Mouse (Mus musculus): Measurements from ENCODE around the gene Tmem200b. TPM values are rescaled to one million over a fixed set of nuclear protein-coding genes. Genes with fewer than 3 reads are reported as not detected.

Tmem200b gene
- total RNA-seq (2014; rRNA removed): 2.5 and 2.7 TPM in 2 replicates
- polyA plus RNA-seq (2015; fragmentation: Nextera tagmentation; extraction: Ambion mirVana): 0.26 and 0.33 TPM in 2 replicates

- DNase-seq (peak; percentile 13), ATAC-seq (peak; percentile 18; the same call in 1 of the 2 replicates)
- H3K27ac ChIP-seq (ENCODE audit: low read depth, low read length): no peak within 1 kb of the TSS
- peaks cover 22% of the 10 kb centered on the region for H3K36me3 ChIP-seq (ENCODE audit: insufficient read depth)
- H3K4me1 ChIP-seq (ENCODE audit: insufficient read depth): no peaks in the 10 kb centered on the region
- 4% methylated on average over 93 of the region's 130 CpGs for WGBS
- H3K4me3 ChIP-seq (ENCODE audit: low read depth, low read length): peak within 1 kb of the TSS; percentile 49
- TF ChIP-seq CTCF (IDR thresholded peaks at IDR 0.05; ENCODE audit: low read depth): no peak
- H3K9me3 ChIP-seq (ENCODE audit: low read length): no peaks in the 10 kb centered on the region
- H3K27me3 ChIP-seq (ENCODE audit: insufficient read depth, low read length): peaks cover 58% of the 10 kb centered on the region
- peak within 1 kb of the TSS; percentile 80 for H3K4me2 ChIP-seq (ENCODE audit: low read depth)
- H3K9ac ChIP-seq: peak within 1 kb of the TSS; percentile 35
Observed at GRCm38 (mm10) chr4:131921461-131922346, at the start of gene Tmem200b. Gene Tmem200b, plus strand, starts transcription at chr4:131921771.

GRCm38 (mm10) chr4:131872672-131873292 is 48.8 kb upstream of the Tmem200b start:
- peak overlapping the region; percentile 75 for H3K9ac ChIP-seq
- peak overlapping the region; percentile 99 for H3K27ac ChIP-seq (ENCODE audit: low read depth, low read length)
- 9% methylated on average over 11 of the region's 11 CpGs for WGBS
- peaks cover 22% of the 10 kb centered on the region for H3K4me1 ChIP-seq (ENCODE audit: insufficient read depth)
- no peak for DNase-seq
- peak overlapping the region; percentile 79 for H3K4me2 ChIP-seq (ENCODE audit: low read depth)
- H3K27me3 ChIP-seq (ENCODE audit: insufficient read depth, low read length): no peaks in the 10 kb centered on the region
- no peak for TF ChIP-seq CTCF (IDR thresholded peaks at IDR 0.05; ENCODE audit: low read depth)
- no peaks in the 10 kb centered on the region for H3K9me3 ChIP-seq (ENCODE audit: low read length)
- peak overlapping the region; percentile 92 for H3K4me3 ChIP-seq (ENCODE audit: low read depth, low read length)
- no peaks in the 10 kb centered on the region for H3K36me3 ChIP-seq (ENCODE audit: insufficient read depth)
- ATAC-seq: peak; percentile 32

GRCm38 (mm10) chr4:131873293-131874168 is 48.0 kb upstream of the Tmem200b start, which contains the start of gene Srsf4:
Gene Srsf4, plus strand, starts transcription at chr4:131873617.
- no peak for TF ChIP-seq CTCF (IDR thresholded peaks at IDR 0.05; ENCODE audit: low read depth)
- peak within 1 kb of the TSS; percentile 79 for H3K4me2 ChIP-seq (ENCODE audit: low read depth)
- DNase-seq (peak; percentile 99), ATAC-seq (peak; percentile 97)
- peak within 1 kb of the TSS; percentile 92 for H3K4me3 ChIP-seq (ENCODE audit: low read depth, low read length)
- peak within 1 kb of the TSS; percentile 99 for H3K27ac ChIP-seq (ENCODE audit: low read depth, low read length)
- WGBS: under 1% methylated on average over 88 of the region's 116 CpGs
- H3K9me3 ChIP-seq (ENCODE audit: low read length): no peaks in the 10 kb centered on the region
- no peaks in the 10 kb centered on the region for H3K27me3 ChIP-seq (ENCODE audit: insufficient read depth, low read length)
- peak within 1 kb of the TSS; percentile 99 for H3K9ac ChIP-seq
- H3K4me1 ChIP-seq (ENCODE audit: insufficient read depth): peaks cover 22% of the 10 kb centered on the region
- H3K36me3 ChIP-seq (ENCODE audit: insufficient read depth): no peaks in the 10 kb centered on the region

GRCm38 (mm10) chr4:131874169-131874536 is 47.4 kb upstream of the Tmem200b start:
- no peaks in the 10 kb centered on the region for H3K9me3 ChIP-seq (ENCODE audit: low read length)
- peak overlapping the region; percentile 79 for H3K4me2 ChIP-seq (ENCODE audit: low read depth)
- peak overlapping the region; percentile 99 for H3K27ac ChIP-seq (ENCODE audit: low read depth, low read length)
- peaks cover 22% of the 10 kb centered on the region for H3K4me1 ChIP-seq (ENCODE audit: insufficient read depth)
- H3K27me3 ChIP-seq (ENCODE audit: insufficient read depth, low read length): no peaks in the 10 kb centered on the region
- WGBS: 2% methylated on average over 20 of the region's 20 CpGs
- TF ChIP-seq CTCF (IDR thresholded peaks at IDR 0.05; ENCODE audit: low read depth): no peak
- ATAC-seq (peak; percentile 7), DNase-seq (no peak)
- H3K4me3 ChIP-seq (ENCODE audit: low read depth, low read length): peak overlapping the region; percentile 92
- peak overlapping the region; percentile 99 for H3K9ac ChIP-seq
- no peaks in the 10 kb centered on the region for H3K36me3 ChIP-seq (ENCODE audit: insufficient read depth)

- H3K9ac ChIP-seq: peak overlapping the region; percentile 99
- H3K36me3 ChIP-seq (ENCODE audit: insufficient read depth): no peaks in the 10 kb centered on the region
- peak overlapping the region; percentile 99; the same call in 1 of the 2 replicates for H3K27ac ChIP-seq (ENCODE audit: low read depth, low read length)
- peak overlapping the region; percentile 92 for H3K4me3 ChIP-seq (ENCODE audit: low read depth, low read length)
- ATAC-seq: no peak
- H3K9me3 ChIP-seq (ENCODE audit: low read length): no peaks in the 10 kb centered on the region
- no peak for TF ChIP-seq CTCF (IDR thresholded peaks at IDR 0.05; ENCODE audit: low read depth)
- DNase-seq: no peak
- H3K27me3 ChIP-seq (ENCODE audit: insufficient read depth, low read length): no peaks in the 10 kb centered on the region
- H3K4me2 ChIP-seq (ENCODE audit: low read depth): peak overlapping the region; percentile 79
- 3% methylated on average over 11 of the region's 11 CpGs for WGBS
- H3K4me1 ChIP-seq (ENCODE audit: insufficient read depth): peaks cover 22% of the 10 kb centered on the region
Observed at GRCm38 (mm10) chr4:131874567-131874966, 47.0 kb upstream of the Tmem200b start.

- Histone ChIP-seq H3K9me3 (ENCODE audit: low read length) (no peaks in the 10 kb centered on the region), H3K4me3 (ENCODE audit: low read depth, low read length) (peak overlapping the region; percentile 92), H3K27ac (ENCODE audit: low read depth, low read length) (no peak overlapping the region), H3K36me3 (ENCODE audit: insufficient read depth) (no peaks in the 10 kb centered on the region), H3K4me2 (ENCODE audit: low read depth) (peak overlapping the region; percentile 79), H3K4me1 (ENCODE audit: insufficient read depth) (peaks cover 22% of the 10 kb centered on the region), H3K27me3 (ENCODE audit: insufficient read depth, low read length) (no peaks in the 10 kb centered on the region), H3K9ac (peak overlapping the region; percentile 99)
- no peak for TF ChIP-seq CTCF (IDR thresholded peaks at IDR 0.05; ENCODE audit: low read depth)
- 25% methylated on average over 3 of the region's 3 CpGs for WGBS
- ATAC-seq (no peak), DNase-seq (no peak)
Observed at GRCm38 (mm10) chr4:131875242-131875641, 46.3 kb upstream of the Tmem200b start.
